Mouse (Mus musculus) liver, adult 2 months (tissue): Measurements from ENCODE around the gene Macf1.

Experiments
- CTCF ChIP-seq: fragments of 200-500 bp; IDR thresholded peaks from 2 replicates; pipeline ENCODE4 v1.5.1; 2011; ENCODE audit warnings: low read depth, low read length, control low read depth
- POLR2A ChIP-seq: fragments of 200-500 bp; IDR thresholded peaks from 2 replicates; pipeline ENCODE4 v1.6.1; 2011; ENCODE audit warnings: low read length, control low read depth; ENCODE audit not compliant: insufficient read depth; ENCODE audit errors: extremely low read depth

DNA sequence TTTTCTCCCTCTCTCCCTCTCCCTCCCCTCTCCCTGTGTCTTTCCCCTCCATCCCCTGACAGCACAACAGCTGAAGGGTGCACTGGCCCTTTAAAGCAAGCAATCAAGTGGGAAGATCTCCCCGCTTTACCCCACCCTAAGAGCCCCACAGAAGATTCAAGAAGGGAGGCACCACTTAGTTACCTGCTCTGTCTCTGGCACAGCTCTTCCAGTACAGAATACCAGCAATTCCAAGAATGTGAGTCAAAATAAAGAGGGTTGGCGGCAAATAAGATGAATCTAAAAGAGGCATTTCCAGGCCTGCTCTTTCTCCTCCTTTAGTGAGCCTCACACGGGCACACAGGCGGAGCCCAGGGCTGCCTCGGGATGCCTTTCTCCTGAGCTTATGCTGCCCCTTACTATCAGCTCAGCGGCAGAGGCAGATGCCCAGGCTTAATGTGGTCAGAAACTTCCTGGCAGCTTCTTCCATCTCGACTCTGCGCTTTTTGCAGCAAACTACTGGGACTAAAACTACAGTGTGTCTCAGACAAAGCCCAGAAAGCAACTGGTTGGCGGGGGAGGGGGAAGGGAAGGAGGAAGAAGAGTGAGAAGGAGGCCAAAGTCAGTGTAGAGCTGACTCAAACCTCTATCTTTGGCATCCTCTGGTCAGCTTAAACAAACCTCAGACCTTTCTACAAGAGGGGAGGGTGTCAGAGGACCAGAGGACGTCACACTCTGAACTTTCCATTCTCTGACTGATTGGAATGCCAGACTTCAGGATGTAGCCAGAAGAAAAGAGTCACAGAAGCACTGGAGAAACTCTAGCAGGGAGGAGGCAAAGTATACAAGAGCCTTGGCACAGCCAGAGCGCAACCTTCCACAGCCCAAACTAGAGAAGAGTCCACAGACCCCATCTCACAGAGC, 111.5 kb downstream of the Macf1 start:
- no peak for TF ChIP-seq CTCF
- TF ChIP-seq POLR2A: no peak
